Mouse (Mus musculus): Measurements from ENCODE around the gene Wnk4. TPM values are rescaled to one million over a fixed set of nuclear protein-coding genes. Genes with fewer than 3 reads are reported as not detected.

Wnk4 gene
- polyA plus RNA-seq (2015; fragmentation: Nextera tagmentation; extraction: Ambion mirVana), result 4.3 and 4.5 TPM in 2 replicates

GRCm38 (mm10) chr11:101259948-101260825 is at the start of gene Wnk4:
Gene Wnk4, plus strand, starts transcription at chr11:101260567.

DNA sequence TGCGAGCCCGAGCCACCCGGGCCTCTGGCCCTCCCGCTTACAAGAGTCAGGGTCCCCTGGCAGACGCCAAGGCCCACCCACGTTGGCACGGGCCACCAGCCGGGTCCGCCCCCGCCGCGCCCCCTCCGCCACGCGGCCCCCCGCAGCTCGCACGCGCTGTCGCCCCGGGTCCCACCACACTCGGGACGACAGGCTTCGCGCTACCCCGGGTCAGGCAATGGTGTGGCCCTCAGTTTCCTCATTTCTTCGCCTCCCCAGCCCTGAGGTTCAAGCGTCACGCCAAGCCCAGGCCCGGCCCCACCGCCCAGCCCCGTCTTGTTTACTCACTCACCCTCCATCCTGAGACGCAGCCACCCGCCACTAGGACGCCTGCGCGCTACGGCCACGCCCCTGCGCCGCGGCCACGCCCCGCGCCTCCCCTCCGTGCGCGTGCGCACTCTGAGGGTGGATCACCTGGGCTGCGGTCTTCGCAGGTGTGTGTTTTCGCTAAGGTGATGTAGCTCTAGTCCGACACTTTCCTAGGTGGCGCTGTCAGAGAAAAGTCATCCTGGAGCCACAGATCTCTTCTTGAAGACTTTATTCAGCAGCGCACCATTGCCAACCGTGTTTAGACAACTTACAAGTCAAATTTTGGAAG is 34.2 kb upstream of the Wnk4 start, which contains the start of gene Ezh1:
Gene Ezh1, minus strand, starts transcription at position 399 of the 637 bp plus-strand sequence.

GRCm38 (mm10) chr11:101245855-101246701 is 14.3 kb upstream of the Wnk4 start, which contains the start of gene Ramp2:
Gene Ramp2, plus strand, starts transcription at chr11:101246028.

GRCm38 (mm10) chr11:101253613-101254389 is 6.6 kb upstream of the Wnk4 start, which contains the start of gene Vps25:
Gene Vps25, plus strand, starts transcription at chr11:101253707.

GRCm38 (mm10) chr11:101278223-101279192 is 18.1 kb downstream of the Wnk4 start, which contains the start of the genes Cntd1 and Coa3:
Gene Cntd1, plus strand, starts transcription at chr11:101279012.
Gene Coa3, minus strand, starts transcription at chr11:101279114.

GRCm38 (mm10) chr11:101302004-101302798 is 41.8 kb downstream of the Wnk4 start, which contains the start of gene Becn1:
Gene Becn1, minus strand, starts transcription at chr11:101302286.

DNA sequence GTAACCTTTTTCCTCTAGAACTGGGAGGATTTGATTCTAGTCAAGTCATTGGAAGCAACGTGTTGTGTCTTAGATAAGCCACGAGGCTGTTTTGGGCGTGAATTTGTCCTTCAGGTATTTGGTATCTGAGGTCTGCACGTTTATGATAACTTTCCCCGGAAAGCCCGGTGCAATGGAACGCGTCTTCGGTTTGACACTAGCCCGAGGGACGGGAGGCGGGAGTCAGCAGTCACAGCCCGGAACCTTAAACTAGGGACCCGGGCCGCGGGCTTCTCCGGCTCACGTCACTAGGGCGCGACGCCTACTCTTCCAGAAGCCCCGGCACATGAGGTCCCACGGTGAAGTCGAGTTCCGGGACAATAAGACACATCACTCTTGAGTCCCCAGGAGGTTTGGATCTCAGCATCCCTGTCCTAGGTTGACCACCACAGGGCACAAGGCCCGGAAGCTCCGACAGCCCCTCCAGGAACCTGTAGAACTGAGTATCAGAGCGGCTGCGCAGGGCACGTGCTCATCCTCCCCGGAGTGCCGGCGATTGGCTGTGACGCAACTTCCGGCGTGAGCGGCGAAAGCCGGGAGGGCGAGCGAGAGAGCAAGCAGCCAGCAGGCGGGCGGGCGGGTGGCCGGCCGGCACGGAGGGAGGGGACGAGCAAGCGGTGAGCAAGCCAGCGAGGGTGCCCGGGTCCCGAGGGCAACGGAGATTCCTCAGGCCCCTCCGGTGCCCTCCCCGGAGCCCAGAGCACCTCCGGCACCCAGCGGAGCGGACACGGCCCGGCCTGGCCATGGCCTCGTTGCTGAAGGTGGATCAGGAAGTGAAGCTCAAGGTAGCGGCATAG is 55.5 kb downstream of the Wnk4 start, which contains the start of gene Psme3:
Gene Psme3, plus strand, starts transcription at position 549 of the 836 bp plus-strand sequence.

DNA sequence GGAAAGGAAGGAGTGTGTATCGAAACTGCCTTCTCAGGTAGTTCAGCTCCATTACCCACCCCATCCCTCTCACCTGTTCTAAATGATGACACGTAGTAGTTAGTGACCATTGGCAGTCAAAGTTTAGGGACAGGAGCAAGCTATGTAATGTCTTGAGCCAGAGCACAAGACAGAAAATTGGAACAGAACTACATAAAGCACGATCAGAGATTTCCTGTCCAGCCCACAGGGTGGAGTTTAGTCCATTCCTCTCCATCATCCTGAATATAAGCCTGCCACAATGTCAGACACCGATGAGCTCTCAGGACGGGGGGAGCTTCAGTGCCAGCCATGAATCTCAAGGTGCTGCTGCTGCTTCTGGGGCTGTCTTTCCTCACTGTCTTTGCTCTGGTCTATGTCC is 64.4 kb downstream of the Wnk4 start, which contains the start of gene Aoc2:
Gene Aoc2, plus strand, starts transcription at position 301 of the 400 bp plus-strand sequence.

Other genes with a start within 250 kb of the Wnk4 start
- gene Naglu, start 190.6 kb upstream of the Wnk4 start, polyA plus RNA-seq (2015; fragmentation: Nextera tagmentation; extraction: Ambion mirVana), result 29.9 and 57.1 TPM in 2 replicates
- gene Hsd17b1, start 182.2 kb upstream of the Wnk4 start, polyA plus RNA-seq (2015; fragmentation: Nextera tagmentation; extraction: Ambion mirVana), result 0.36 and 0.65 TPM in 2 replicates
- gene Coasy, start 178.0 kb upstream of the Wnk4 start, polyA plus RNA-seq (2015; fragmentation: Nextera tagmentation; extraction: Ambion mirVana), result 40.7 and 70.1 TPM in 2 replicates
- gene Mlx, start 173.3 kb upstream of the Wnk4 start, polyA plus RNA-seq (2015; fragmentation: Nextera tagmentation; extraction: Ambion mirVana), result 33.9 and 46.5 TPM in 2 replicates
- 13.6 and 15.3 TPM in 2 replicates for gene Psmc3ip, start 165.1 kb upstream of the Wnk4 start, polyA plus RNA-seq (2015; fragmentation: Nextera tagmentation; extraction: Ambion mirVana)
- gene Retreg3, start 140.7 kb upstream of the Wnk4 start, polyA plus RNA-seq (2015; fragmentation: Nextera tagmentation; extraction: Ambion mirVana), result 17.6 and 20.9 TPM in 2 replicates
- 34.1 and 45.0 TPM in 2 replicates for gene Tubg1, start 140.6 kb upstream of the Wnk4 start, polyA plus RNA-seq (2015; fragmentation: Nextera tagmentation; extraction: Ambion mirVana)
- 5.6 and 9.6 TPM in 2 replicates for gene Tubg2, start 104.7 kb upstream of the Wnk4 start, polyA plus RNA-seq (2015; fragmentation: Nextera tagmentation; extraction: Ambion mirVana)
- gene Cntnap1, start 90.0 kb upstream of the Wnk4 start, polyA plus RNA-seq (2015; fragmentation: Nextera tagmentation; extraction: Ambion mirVana), result 0.88 and 1.1 TPM in 2 replicates
- gene Plekhh3, start 89.2 kb upstream of the Wnk4 start, polyA plus RNA-seq (2015; fragmentation: Nextera tagmentation; extraction: Ambion mirVana), result 14.7 and 16.6 TPM in 2 replicates
- gene Ccr10, start 85.1 kb upstream of the Wnk4 start, polyA plus RNA-seq (2015; fragmentation: Nextera tagmentation; extraction: Ambion mirVana), result 0.06 and 0.28 TPM in 2 replicates
- gene Ezh1, start 34.1 kb upstream of the Wnk4 start, polyA plus RNA-seq (2015; fragmentation: Nextera tagmentation; extraction: Ambion mirVana), result 8.6 and 14.0 TPM in 2 replicates
- gene Ramp2, start 14.5 kb upstream of the Wnk4 start, polyA plus RNA-seq (2015; fragmentation: Nextera tagmentation; extraction: Ambion mirVana), result 60.0 and 102 TPM in 2 replicates
- 97.9 and 113 TPM in 2 replicates for gene Vps25, start 6.9 kb upstream of the Wnk4 start, polyA plus RNA-seq (2015; fragmentation: Nextera tagmentation; extraction: Ambion mirVana)
- 0.70 and 0.72 TPM in 2 replicates for gene Cntd1, start 18.4 kb downstream of the Wnk4 start, polyA plus RNA-seq (2015; fragmentation: Nextera tagmentation; extraction: Ambion mirVana)
- 156 and 178 TPM in 2 replicates for gene Coa3, start 18.5 kb downstream of the Wnk4 start, polyA plus RNA-seq (2015; fragmentation: Nextera tagmentation; extraction: Ambion mirVana)
- gene Becn1, start 41.7 kb downstream of the Wnk4 start, polyA plus RNA-seq (2015; fragmentation: Nextera tagmentation; extraction: Ambion mirVana), result 99.1 and 118 TPM in 2 replicates
- 55.7 and 85.9 TPM in 2 replicates for gene Psme3, start 55.6 kb downstream of the Wnk4 start, polyA plus RNA-seq (2015; fragmentation: Nextera tagmentation; extraction: Ambion mirVana)
- gene Aoc2, start 64.5 kb downstream of the Wnk4 start, polyA plus RNA-seq (2015; fragmentation: Nextera tagmentation; extraction: Ambion mirVana), result 0.43 and 0.57 TPM in 2 replicates
- 1.7 and 2.3 TPM in 2 replicates for gene Aoc3, start 70.0 kb downstream of the Wnk4 start, polyA plus RNA-seq (2015; fragmentation: Nextera tagmentation; extraction: Ambion mirVana)
- 4.1 and 7.5 TPM in 2 replicates for gene G6pc, start 107.0 kb downstream of the Wnk4 start, polyA plus RNA-seq (2015; fragmentation: Nextera tagmentation; extraction: Ambion mirVana)
- gene Aarsd1, start 157.0 kb downstream of the Wnk4 start, polyA plus RNA-seq (2015; fragmentation: Nextera tagmentation; extraction: Ambion mirVana), result 29.9 and 39.5 TPM in 2 replicates
- 3.0 and 3.6 TPM in 2 replicates for gene Gm27029, start 164.2 kb downstream of the Wnk4 start, polyA plus RNA-seq (2015; fragmentation: Nextera tagmentation; extraction: Ambion mirVana)
- gene Rundc1, start 164.5 kb downstream of the Wnk4 start, polyA plus RNA-seq (2015; fragmentation: Nextera tagmentation; extraction: Ambion mirVana), result 13.2 and 19.8 TPM in 2 replicates
- gene Ptges3l, start 164.8 kb downstream of the Wnk4 start, polyA plus RNA-seq (2015; fragmentation: Nextera tagmentation; extraction: Ambion mirVana), result 5.9 and 11.6 TPM in 2 replicates
- 327 and 341 TPM in 2 replicates for gene Rpl27, start 181.7 kb downstream of the Wnk4 start, polyA plus RNA-seq (2015; fragmentation: Nextera tagmentation; extraction: Ambion mirVana)
- 57.4 and 61.2 TPM in 2 replicates for gene Ifi35, start 187.8 kb downstream of the Wnk4 start, polyA plus RNA-seq (2015; fragmentation: Nextera tagmentation; extraction: Ambion mirVana)
- 10.7 and 14.9 TPM in 2 replicates for gene Rnd2, start 204.4 kb downstream of the Wnk4 start, polyA plus RNA-seq (2015; fragmentation: Nextera tagmentation; extraction: Ambion mirVana)
- 59.9 and 78.0 TPM in 2 replicates for gene Vat1, start 205.7 kb downstream of the Wnk4 start, polyA plus RNA-seq (2015; fragmentation: Nextera tagmentation; extraction: Ambion mirVana)